Mouse (Mus musculus): ENCODE measurements at regions not wholly inside any gene's neighbourhood (a gene's known extent, or its start where the extent isn't known, plus 50 kb on each side); places are given as distances from the start of the nearest gene placed in this dataset.
A peak's percentile ranks its signal among the peaks of the same experiment; 100 is the strongest.

DNA sequence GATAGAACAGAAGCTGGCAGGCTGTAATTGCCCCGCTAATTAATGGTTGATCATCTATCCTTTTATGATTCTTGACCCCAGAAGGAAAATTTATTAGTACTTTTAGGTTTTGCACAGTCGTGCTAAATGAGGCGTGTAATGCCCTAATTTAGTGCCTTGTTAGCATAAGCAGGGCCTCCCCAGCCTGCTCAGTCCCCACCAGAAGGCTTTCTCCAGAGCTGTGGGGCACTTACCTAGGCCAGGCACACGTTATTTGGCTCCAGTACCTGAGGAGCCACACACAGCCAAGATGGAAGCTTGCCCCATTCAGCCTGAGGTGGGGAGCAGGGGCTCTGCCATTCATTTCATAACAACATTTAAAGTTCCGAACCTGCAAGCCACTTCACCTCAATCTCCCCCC is 146.0 kb downstream of the Opa1 start:
- ATAC-seq (replicated peaks; ENCODE audit: low FRiP score) = no peak
- Histone ChIP-seq H3K9ac (ENCODE audit: low read depth, low read length) (no peak overlapping the region), H3K9me3 (ENCODE audit: control insufficient read depth, low read length) (no peaks in the 10 kb centered on the region), H3K4me2 (no peak overlapping the region), H3K27me3 (replicated peaks; ENCODE audit: control insufficient read depth, insufficient read depth, low read length) (peaks cover 7% of the 10 kb centered on the region), H3K4me1 (replicated peaks; ENCODE audit: control insufficient read depth, insufficient read depth, low read length) (no peaks in the 10 kb centered on the region), H3K27ac (ENCODE audit: low read depth, low read length) (no peak overlapping the region), H3K4me3 (ENCODE audit: low read depth, low read length) (no peak overlapping the region), H3K36me3 (ENCODE audit: control insufficient read depth, insufficient read depth, low read length) (no peaks in the 10 kb centered on the region)
- no peak for DNase-seq (ENCODE audit: low spot score)
- 67% methylated on average over 5 of the region's 5 CpGs for WGBS

DNA sequence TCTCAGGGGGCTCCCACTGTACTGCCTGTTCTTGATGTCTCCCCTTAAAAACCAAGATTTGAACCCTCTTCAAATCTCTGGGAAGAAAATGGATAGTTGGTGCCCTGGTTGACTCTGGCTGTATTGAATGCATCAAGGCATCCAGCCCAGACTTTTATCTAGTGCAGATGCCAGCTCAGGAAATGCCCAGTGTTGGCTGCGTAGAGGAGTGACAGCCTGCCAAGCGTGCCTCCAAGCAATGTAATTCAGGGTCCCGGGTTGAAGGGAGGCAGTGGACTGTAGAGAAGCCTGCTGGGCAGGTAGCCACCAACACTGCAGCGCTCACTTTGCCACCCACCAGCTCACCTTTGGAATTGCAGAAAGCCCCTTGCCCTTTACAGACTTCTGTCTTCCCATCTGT is 146.4 kb downstream of the Opa1 start:
- no peak overlapping the region for H3K27ac ChIP-seq (ENCODE audit: low read depth, low read length)
- no peaks in the 10 kb centered on the region for H3K36me3 ChIP-seq (ENCODE audit: control insufficient read depth, insufficient read depth, low read length)
- H3K4me3 ChIP-seq (ENCODE audit: low read depth, low read length) = no peak overlapping the region
- DNase-seq (ENCODE audit: low spot score) (no peak), ATAC-seq (replicated peaks; ENCODE audit: low FRiP score) (no peak)
- H3K4me1 ChIP-seq (replicated peaks; ENCODE audit: control insufficient read depth, insufficient read depth, low read length) = no peaks in the 10 kb centered on the region
- H3K9ac ChIP-seq (ENCODE audit: low read depth, low read length) = no peak overlapping the region
- 70% methylated on average over 4 of the region's 4 CpGs for WGBS
- no peaks in the 10 kb centered on the region for H3K9me3 ChIP-seq (ENCODE audit: control insufficient read depth, low read length)
- H3K4me2 ChIP-seq = no peak overlapping the region
- peaks cover 11% of the 10 kb centered on the region for H3K27me3 ChIP-seq (replicated peaks; ENCODE audit: control insufficient read depth, insufficient read depth, low read length)

GRCm38 (mm10) chr16:29727397-29727796 is 148.3 kb downstream of the Opa1 start:
- Histone ChIP-seq H3K36me3 (ENCODE audit: control insufficient read depth, insufficient read depth, low read length) (no peaks in the 10 kb centered on the region), H3K9me3 (ENCODE audit: control insufficient read depth, low read length) (no peaks in the 10 kb centered on the region), H3K4me1 (replicated peaks; ENCODE audit: control insufficient read depth, insufficient read depth, low read length) (no peaks in the 10 kb centered on the region), H3K9ac (ENCODE audit: low read depth, low read length) (no peak overlapping the region), H3K4me2 (no peak overlapping the region), H3K27me3 (replicated peaks; ENCODE audit: control insufficient read depth, insufficient read depth, low read length) (peaks cover 16% of the 10 kb centered on the region), H3K27ac (ENCODE audit: low read depth, low read length) (no peak overlapping the region), H3K4me3 (ENCODE audit: low read depth, low read length) (no peak overlapping the region)
- WGBS = 78% methylated on average over 7 of the region's 7 CpGs
- ATAC-seq (replicated peaks; ENCODE audit: low FRiP score) (no peak), DNase-seq (ENCODE audit: low spot score) (no peak)

DNA sequence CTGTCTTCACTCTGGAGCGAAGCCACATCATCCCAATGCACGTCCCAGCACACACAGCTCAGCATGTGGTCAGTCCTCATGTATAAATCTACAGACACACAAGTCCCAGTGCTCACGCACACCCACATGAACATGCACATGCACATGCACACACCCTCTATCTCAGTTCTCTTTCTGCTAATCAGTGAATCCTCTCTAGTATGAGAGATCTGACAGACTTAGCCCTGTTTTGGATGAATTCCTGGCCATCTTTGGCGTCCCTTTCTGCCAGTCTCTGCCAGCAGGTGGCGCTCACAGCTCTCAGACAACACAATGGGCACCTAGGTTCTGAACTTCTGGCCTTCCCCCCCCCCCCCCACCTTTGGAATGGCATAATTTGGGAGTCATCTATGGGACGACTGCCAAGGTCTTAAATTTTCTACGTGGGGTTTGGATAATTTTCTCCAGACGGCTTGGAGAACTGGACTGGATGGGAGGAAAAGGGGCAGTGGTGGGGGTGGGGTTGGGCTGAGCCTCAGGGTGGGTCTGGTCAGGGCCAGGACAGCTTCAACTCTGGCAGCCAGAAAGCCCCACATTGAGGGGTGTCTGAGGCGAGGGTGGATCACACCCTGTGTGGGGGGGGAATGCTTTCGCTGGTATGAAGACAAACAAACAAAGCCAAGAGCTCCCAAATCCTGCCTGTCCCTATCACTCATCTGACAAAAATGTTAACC is 149.8 kb downstream of the Opa1 start:
- Histone ChIP-seq H3K4me2 (no peak overlapping the region), H3K27ac (ENCODE audit: low read depth, low read length) (no peak overlapping the region)
- ATAC-seq (replicated peaks; ENCODE audit: low FRiP score) = no peak

DNA sequence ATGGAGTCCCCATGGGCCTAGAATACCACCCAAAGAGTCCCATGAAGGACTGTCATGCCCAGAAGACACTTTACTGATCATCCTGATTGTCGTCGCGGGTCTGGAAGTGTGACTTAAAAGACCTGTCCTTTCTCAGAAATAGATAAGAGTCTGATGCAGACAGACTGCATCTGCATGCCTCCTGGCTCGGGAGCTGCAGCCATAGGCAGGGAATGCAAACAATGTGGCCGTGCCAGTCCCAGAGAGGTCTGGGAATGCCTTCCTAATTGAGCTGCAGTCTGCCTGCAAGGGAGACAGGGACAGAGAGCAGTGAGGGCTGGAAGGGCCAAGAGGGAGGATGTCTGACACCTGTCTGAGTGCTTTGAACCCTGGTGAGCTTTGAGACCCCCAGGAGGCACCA is 150.9 kb downstream of the Opa1 start:
- H3K4me1 ChIP-seq (replicated peaks; ENCODE audit: control insufficient read depth, insufficient read depth, low read length) = no peaks in the 10 kb centered on the region
- DNase-seq (ENCODE audit: low spot score) (no peak), ATAC-seq (replicated peaks; ENCODE audit: low FRiP score) (no peak)
- no peak overlapping the region for H3K27ac ChIP-seq (ENCODE audit: low read depth, low read length)
- WGBS = 9% methylated on average over 5 of the region's 5 CpGs
- H3K9me3 ChIP-seq (ENCODE audit: control insufficient read depth, low read length) = no peaks in the 10 kb centered on the region
- H3K36me3 ChIP-seq (ENCODE audit: control insufficient read depth, insufficient read depth, low read length) = no peaks in the 10 kb centered on the region
- no peak overlapping the region for H3K4me2 ChIP-seq
- H3K9ac ChIP-seq (ENCODE audit: low read depth, low read length) = no peak overlapping the region
- H3K27me3 ChIP-seq (replicated peaks; ENCODE audit: control insufficient read depth, insufficient read depth, low read length) = peaks cover 34% of the 10 kb centered on the region
- no peak overlapping the region for H3K4me3 ChIP-seq (ENCODE audit: low read depth, low read length)

More for the DNA sequence above, 149.8 kb downstream of the Opa1 start:
- H3K9me3 ChIP-seq (ENCODE audit: control insufficient read depth, low read length) = no peaks in the 10 kb centered on the region
- peaks cover 25% of the 10 kb centered on the region for H3K27me3 ChIP-seq (replicated peaks; ENCODE audit: control insufficient read depth, insufficient read depth, low read length)
- DNase-seq (ENCODE audit: low spot score) = peak; percentile 64
- H3K9ac ChIP-seq (ENCODE audit: low read depth, low read length) = no peak overlapping the region
- 23% methylated on average over 10 of the region's 10 CpGs for WGBS
- H3K36me3 ChIP-seq (ENCODE audit: control insufficient read depth, insufficient read depth, low read length) = no peaks in the 10 kb centered on the region
- no peaks in the 10 kb centered on the region for H3K4me1 ChIP-seq (replicated peaks; ENCODE audit: control insufficient read depth, insufficient read depth, low read length)
- H3K4me3 ChIP-seq (ENCODE audit: low read depth, low read length) = no peak overlapping the region

DNA sequence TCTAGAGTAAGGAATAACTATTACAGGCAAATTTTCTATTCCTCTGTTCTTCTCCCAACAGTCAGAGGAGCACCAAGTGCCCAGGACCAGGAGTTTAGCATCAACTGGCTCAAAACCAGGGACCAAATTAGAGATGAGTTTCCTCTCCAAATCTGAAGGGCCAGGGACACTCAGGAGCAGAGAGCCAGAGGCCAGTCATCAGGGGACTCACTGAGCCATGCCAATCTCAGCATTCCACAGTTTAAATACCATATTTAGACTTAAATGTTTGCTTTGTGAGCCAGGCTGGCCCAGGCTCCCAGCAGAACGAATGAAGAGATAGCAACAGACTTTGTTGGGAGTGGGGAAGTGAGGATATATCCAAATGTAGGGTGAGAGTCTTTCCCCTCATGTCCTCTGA is 153.8 kb downstream of the Opa1 start:
- Histone ChIP-seq H3K9me3 (ENCODE audit: control insufficient read depth, low read length) (no peaks in the 10 kb centered on the region), H3K36me3 (ENCODE audit: control insufficient read depth, insufficient read depth, low read length) (no peaks in the 10 kb centered on the region), H3K27ac (ENCODE audit: low read depth, low read length) (no peak overlapping the region), H3K4me1 (replicated peaks; ENCODE audit: control insufficient read depth, insufficient read depth, low read length) (peaks cover 8% of the 10 kb centered on the region), H3K4me2 (no peak overlapping the region), H3K4me3 (ENCODE audit: low read depth, low read length) (no peak overlapping the region), H3K27me3 (replicated peaks; ENCODE audit: control insufficient read depth, insufficient read depth, low read length) (peaks cover 44% of the 10 kb centered on the region), H3K9ac (ENCODE audit: low read depth, low read length) (no peak overlapping the region)
- ATAC-seq (replicated peaks; ENCODE audit: low FRiP score) = no peak
- DNase-seq (ENCODE audit: low spot score) = no peak
- 41% methylated on average over 1 of the region's 1 CpGs for WGBS

- Histone ChIP-seq H3K4me3 (ENCODE audit: low read depth, low read length) (no peak overlapping the region), H3K9ac (ENCODE audit: low read depth, low read length) (no peak overlapping the region), H3K9me3 (ENCODE audit: control insufficient read depth, low read length) (no peaks in the 10 kb centered on the region), H3K4me2 (no peak overlapping the region), H3K27ac (ENCODE audit: low read depth, low read length) (no peak overlapping the region), H3K4me1 (replicated peaks; ENCODE audit: control insufficient read depth, insufficient read depth, low read length) (peaks cover 8% of the 10 kb centered on the region), H3K36me3 (ENCODE audit: control insufficient read depth, insufficient read depth, low read length) (no peaks in the 10 kb centered on the region), H3K27me3 (replicated peaks; ENCODE audit: control insufficient read depth, insufficient read depth, low read length) (peaks cover 44% of the 10 kb centered on the region)
- WGBS = 77% methylated on average over 10 of the region's 10 CpGs
- ATAC-seq (replicated peaks; ENCODE audit: low FRiP score) (no peak), DNase-seq (ENCODE audit: low spot score) (no peak)
These were observed 154.7 kb downstream of the Opa1 start for GRCm38 (mm10) chr16:29733847-29734246.

- Histone ChIP-seq H3K4me1 (replicated peaks; ENCODE audit: control insufficient read depth, insufficient read depth, low read length) (peaks cover 8% of the 10 kb centered on the region), H3K4me3 (ENCODE audit: low read depth, low read length) (no peak overlapping the region), H3K9me3 (ENCODE audit: control insufficient read depth, low read length) (no peaks in the 10 kb centered on the region), H3K27me3 (replicated peaks; ENCODE audit: control insufficient read depth, insufficient read depth, low read length) (peaks cover 44% of the 10 kb centered on the region), H3K36me3 (ENCODE audit: control insufficient read depth, insufficient read depth, low read length) (no peaks in the 10 kb centered on the region), H3K4me2 (peak overlapping the region; percentile 22; the same call in 1 of the 2 replicates), H3K9ac (ENCODE audit: low read depth, low read length) (no peak overlapping the region), H3K27ac (ENCODE audit: low read depth, low read length) (peak overlapping the region; percentile 52; the same call in 1 of the 2 replicates)
- WGBS = 4% methylated on average over 1 of the region's 1 CpGs
- DNase-seq (ENCODE audit: low spot score) = no peak
- ATAC-seq (replicated peaks; ENCODE audit: low FRiP score) = 0 out of 2 replicates have a peak, but pooled peaks have one; percentile 45
These were observed 155.2 kb downstream of the Opa1 start for GRCm38 (mm10) chr16:29734324-29734723.

DNA sequence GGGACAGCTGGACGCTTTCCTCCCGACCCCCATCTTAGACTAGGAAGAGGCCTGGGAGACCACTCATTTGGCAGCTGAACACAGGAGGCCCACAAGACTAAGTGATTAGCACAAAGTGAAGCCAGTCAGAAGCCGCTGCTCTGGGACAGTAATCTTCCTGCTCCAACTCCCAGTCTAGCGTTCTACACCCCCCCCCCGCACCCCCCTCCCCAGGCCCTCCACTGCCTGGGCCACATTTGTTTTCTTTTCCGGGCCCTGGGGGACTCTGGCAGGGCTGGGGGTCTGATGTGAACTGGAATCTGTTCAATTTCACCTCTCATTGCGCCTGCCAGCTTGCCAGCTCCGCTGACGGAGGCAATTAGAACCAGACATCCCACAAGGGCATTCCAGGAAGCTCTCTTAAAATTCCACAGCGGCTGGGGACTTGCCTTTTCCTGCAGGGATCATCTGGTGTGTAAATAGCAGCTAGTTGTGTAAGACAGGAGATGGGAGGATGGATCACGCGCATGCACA is 155.7 kb downstream of the Opa1 start:
- no peaks in the 10 kb centered on the region for H3K36me3 ChIP-seq (ENCODE audit: control insufficient read depth, insufficient read depth, low read length)
- no peak overlapping the region for H3K9ac ChIP-seq (ENCODE audit: low read depth, low read length)
- H3K4me2 ChIP-seq = peak overlapping the region; percentile 22; the same call in 1 of the 2 replicates
- DNase-seq (ENCODE audit: low spot score) (peak; percentile 49), ATAC-seq (replicated peaks; ENCODE audit: low FRiP score) (no peak)
- peaks cover 44% of the 10 kb centered on the region for H3K27me3 ChIP-seq (replicated peaks; ENCODE audit: control insufficient read depth, insufficient read depth, low read length)
- H3K4me3 ChIP-seq (ENCODE audit: low read depth, low read length) = no peak overlapping the region
- H3K4me1 ChIP-seq (replicated peaks; ENCODE audit: control insufficient read depth, insufficient read depth, low read length) = peaks cover 8% of the 10 kb centered on the region
- no peaks in the 10 kb centered on the region for H3K9me3 ChIP-seq (ENCODE audit: control insufficient read depth, low read length)
- peak overlapping the region; percentile 52; the same call in 1 of the 2 replicates for H3K27ac ChIP-seq (ENCODE audit: low read depth, low read length)
- 14% methylated on average over 12 of the region's 12 CpGs for WGBS

Data from liver, embryonic 11.5 days (tissue).